Mouse (Mus musculus): Measurements from ENCODE around the gene Plscr2.

Plscr2 gene

DNA sequence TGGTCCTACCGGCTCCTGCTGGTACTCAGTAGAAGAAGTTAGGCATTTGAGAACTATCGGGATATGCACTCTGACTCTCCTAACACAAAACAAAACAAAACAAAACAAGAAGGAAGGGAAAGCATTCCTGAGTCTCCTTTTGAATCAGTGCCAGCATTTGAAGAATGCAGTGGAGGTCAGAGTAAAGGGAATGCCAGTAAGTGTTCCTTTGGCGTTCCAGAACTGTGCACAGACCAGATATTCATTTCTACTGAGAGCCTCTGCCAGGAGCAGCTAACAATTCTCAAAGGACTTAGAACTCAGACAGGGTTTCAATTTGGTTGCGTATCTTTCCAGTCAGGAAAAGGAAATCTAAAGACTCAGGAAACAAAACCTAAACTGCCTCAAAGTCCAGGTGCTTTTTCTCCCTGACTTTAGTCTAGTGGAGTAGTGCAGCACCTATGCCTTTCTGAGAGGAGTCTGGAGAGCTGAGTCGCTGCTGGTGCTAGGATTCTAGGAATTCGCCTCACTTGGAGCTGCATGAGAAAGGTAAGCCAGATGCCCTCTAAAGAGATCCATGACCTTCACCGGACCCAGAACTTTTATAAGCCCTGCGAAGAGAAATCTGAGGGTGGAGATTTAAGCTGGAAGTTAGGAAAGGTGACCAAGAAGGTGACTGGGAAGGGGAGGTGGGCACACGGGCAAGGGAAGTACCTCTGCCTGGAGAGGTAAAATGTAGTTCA lies at the start of gene Plscr2:
Gene Plscr2 (plus strand): TSS at position 117 of the 722 bp plus-strand sequence.
- DNase-seq: no peak

DNA sequence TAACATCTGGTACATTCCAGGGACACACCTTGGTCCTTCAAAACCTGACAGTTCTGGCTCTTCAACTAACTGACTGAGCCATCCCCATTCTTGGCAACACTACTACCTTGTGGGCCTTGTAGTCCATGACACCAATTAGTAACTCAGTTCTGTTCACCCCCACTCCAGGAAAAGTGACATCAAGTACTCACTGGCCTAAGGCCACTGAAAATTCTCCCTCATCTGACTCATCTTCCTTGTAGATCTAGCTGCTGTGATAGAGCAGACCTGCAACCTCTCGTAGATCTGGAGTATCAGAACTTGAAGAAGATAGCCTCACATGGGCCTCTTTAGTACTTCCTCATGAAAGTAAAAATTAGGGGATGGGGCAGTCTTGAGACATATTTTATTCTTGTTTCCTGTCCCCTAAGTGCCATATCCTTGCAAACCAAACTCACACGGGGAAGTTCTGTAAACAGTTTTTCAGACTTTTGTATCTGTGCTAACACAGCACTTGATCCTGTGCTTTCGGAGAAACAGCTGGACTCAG lies 49.2 kb upstream of the Plscr2 start:
- no peak for DNase-seq

DNA sequence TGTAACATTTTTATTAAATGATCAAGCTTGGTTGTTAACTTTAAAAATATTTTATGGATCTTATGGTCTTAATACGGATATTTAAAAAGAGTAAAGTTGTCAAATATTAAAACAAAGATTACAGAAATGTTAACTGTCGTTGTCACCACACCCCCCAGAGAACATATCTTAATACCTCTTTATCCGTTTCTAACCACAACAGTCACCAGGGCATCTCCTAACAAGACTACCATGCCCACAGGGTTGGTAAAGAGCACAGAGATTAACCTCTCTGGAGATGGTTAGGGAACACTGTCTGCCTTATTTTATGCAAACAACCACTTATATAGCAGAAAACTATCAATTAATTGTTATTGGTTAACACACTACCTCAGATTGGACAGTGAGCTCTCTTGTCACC lies 48.6 kb upstream of the Plscr2 start:
- DNase-seq: no peak

DNA sequence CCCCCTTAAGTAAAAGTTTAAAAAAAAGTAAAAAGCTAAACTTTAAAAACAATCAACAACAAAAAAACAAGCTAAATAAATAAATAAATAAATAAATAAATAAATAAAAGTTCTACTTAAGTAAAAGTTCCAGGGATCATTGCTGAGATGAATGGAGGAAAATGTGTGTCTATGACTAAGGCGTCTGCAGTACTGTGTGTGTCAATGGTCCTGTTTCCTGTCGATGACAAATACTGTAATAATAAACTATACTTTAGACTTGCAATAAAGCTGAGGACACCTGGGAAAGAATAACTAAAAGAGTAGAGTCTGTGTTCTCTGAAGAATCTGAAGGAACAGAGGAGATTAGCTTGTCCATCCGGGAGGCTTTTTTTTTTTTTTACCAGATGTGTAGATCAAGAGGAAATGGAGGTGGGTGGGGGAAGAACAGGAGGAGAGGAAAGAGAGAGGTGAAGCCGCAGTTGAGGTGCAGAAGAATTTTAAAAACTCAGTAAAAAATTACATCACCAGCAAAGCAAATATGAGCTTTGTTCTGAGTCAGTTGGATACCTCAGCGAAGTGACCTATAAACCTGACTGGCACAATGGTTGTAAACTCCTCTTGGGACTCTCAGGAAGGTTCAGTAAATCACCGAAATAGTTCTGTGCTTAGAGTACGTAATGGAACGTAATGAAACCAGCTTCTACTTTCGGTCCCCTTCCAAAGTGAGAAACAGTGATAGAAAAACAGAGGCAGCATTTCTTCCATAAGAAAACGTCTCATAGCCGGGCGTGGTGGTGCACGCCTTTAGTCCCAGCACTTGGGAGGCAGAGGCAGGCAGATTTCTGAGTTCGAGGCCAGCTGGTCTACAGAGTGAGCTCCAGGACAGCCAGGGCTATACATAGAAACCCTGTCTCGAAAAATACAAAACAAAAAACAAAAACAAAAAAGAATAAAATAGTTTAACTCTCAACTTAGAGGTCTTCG lies 46.3 kb upstream of the Plscr2 start:
- no peak for DNase-seq

DNA sequence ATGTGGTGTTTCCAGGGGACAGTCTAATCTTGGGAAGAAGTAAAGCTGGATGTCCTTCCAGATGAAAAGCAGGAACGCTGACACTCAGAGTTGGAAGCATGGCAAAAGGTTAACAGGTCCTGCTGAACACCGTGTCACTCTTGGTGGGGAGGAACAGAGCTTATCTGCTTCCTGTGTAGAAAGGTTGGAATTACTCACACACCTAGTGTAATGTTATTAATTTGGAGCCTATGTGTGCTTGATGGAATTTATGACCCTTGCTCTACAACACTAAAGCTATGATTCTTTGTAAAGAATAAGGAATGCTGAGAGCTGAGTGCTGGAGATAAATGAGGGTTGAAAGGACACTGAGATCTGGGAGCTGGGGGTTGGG lies 45.6 kb upstream of the Plscr2 start:
- no peak for DNase-seq

DNA sequence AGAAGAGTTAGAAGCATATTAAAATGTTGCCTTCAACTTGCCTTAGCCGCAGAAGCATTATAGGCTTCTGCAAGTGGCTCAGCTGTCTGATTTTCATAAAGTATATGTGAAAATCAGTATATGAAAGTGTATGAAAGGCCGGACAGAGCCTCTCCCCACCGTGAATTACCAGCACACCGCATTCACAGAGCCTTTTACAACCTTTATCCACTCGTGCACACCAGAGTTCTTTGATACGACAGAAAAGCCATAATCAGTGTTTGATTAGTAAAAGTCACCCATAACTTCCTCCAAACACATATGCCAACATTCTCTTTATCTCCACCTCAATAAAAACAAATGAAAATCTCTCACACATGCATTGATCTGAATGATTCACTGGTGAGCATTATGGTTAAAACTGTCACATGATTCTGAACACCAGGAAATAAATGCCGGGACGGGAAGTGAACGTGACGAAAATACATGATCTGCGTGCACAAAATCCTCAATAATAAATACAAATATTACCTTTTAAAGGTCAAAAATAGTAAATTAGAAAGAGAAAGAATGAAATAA lies 40.4 kb upstream of the Plscr2 start:
- no peak for DNase-seq

DNA sequence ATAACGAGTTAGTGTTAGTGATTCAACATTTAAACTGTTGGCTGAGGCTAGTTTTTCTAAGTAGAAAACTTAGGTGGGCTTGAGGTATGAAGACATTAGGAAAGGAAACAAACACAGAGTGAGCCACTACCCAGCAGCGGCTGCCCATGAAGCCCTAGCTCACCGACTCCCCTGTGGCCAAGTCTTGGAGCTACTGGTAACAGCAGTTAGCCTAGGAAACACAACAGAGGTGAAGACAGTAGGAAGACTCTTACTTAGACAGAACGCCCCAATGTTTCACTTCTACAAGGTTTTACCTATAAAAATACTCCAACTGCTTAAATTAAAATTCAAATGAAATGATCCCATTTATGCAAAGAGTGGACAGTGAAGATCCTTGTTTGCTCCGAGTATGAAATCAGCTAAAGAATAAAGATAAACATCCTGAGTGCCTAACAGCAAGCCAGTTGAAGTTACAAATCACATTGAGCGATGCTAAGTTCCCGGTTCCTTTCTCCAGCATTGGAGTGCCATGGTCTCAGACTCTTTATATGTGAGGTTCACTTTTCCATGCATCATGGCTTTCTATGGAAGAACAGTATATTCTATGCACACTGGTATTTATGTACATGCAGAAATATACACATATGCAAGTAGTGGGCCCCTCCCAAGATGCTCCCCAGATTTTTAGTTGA lies 26.5 kb upstream of the Plscr2 start:
- no peak for DNase-seq

DNA sequence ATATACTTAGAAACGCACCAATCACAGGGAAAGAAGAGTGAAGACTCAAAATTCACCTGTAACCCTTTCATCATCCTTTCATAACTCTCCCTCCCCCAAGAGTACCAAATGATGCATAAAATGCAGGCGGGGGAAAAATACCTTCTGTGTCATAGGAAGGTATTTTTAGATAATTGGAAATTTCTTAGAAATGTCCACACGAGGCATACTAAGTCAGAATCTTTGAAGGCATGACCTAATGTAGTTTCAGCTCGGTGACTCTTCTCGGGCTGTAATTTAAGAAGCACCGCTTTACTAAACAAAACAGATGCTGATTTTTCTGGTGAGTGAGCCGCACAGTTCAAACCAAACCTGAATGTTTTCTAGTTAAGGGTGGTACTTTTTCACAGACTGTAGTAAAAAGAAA lies 26.0 kb upstream of the Plscr2 start, which contains the start of gene Plscr1:
Gene Plscr1 (plus strand): TSS at position 304 of the 406 bp plus-strand sequence.
- no peak for DNase-seq

DNA sequence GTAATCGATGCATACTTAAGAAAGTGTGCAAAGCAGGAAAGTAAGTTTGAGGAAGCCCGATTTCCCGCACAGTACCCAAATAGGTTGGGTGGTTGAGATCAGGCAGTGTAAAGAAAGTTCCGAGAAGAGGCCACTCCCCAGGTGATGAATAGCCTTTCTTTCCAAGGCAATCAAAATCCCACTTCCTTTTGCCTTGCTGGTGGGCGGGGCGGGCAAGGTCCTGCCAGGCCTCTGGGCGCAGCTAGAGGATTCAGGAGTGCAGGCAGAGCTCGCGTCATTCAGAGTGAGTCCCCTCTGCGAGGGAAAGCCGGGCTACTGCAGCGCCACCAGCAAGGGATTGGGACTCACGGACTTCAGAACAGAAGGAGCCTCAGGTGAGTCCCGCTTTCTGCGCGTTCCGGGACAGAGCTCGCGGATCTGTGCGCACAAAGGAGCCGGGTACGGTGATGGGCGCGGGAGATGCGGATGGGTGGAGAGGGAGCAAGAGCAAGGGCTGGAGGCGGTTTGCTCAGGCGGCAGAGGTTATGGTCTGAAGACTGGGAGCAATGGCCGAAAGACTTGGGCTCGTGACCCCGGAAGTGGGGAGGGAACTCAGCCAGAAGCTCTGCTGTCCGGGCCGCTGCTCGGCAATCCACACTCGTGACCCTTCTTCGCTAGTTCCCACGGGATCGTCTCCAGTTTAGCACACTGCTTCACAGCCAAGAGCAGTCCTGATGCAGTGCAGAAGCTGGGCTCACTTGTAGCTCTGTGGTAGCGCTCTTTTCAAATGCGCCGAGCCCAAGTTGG lies 25.2 kb upstream of the Plscr2 start:
- DNase-seq: peak; percentile 52 to 60

DNA sequence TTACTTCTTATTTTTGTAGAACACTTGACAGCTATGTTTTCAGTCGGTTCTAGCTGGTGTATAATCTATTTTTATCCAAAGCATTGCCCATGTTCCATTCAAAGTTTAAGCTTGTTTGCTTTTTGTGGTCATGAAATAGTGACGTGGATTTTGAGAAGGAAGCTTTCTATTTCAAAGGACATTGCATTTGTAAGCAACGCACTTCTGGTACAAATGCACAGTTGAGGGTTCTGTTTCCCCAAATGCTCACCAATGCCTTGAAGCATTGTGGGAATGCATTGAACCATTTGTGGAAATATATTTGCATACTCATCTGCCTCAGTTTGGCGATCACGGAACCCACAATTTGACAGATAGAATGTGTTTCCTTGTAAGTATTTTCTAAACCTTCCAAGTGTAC lies 22.7 kb upstream of the Plscr2 start:
- no peak for DNase-seq

DNA sequence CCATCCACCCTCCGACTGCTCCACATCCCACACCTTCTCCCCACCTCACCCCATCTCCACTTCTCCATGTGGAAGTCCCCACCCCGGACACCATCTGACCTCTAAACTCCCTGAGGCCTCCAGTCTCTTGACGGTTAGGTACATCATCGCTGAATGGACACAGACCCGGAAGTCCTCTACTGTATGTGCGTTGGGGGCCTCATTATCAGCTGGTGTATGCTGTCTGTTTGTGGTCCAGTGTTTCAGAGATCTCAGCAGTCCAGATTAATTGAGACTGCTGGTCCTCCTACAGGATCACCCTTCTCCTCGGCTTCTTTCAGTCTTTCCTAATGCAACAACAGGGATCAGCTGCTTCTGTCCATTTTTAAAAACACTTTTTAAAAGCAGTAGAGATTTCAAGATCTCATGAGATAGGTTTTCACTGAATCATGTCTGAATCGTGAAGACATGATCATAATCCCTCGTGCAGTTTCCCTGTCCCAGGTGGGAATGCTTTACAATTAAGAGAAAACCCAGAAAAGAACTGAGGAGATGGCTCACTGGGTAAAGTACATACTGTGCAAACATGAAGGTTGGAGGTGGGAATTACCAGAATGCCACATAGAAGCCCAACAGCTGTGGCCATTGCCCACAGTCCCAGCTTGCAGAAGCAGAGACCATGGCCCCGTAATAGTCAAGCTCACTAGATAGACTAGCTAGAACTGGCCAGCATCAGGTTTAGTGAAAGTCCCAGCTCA lies 21.6 kb upstream of the Plscr2 start:
- DNase-seq: no peak

DNA sequence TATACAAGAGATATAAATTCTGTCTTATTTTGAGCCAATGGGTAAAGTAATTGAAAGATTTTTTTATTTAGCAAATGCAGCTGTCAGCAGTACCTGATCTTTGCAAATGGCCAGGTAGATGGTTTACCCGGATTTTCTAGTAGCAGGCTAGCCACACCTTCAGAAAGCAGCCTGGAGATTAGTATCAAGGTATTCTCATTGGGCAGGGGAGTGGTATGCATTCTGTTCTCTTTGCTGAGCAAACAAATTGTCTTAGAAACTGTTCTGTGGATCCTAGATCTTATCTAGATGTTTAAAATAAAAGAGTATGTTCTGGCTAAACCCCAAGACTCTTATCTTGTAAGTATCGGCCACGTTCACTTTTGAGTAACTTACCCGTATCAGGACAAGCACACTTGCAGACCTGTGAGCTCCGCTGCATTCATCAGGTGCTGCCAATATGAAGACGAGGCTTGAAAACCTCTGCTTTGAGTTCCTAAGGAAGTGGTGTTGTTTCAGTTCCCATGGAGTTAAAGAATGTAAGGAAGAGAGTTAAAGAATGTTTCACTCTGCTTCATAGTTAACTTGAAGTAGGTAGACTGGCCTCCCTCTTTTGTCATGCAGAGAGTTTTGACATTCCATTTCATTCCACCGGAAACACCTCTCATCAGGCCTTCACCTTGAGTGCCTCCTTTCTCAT lies 14.8 kb upstream of the Plscr2 start:
- DNase-seq: no peak

DNA sequence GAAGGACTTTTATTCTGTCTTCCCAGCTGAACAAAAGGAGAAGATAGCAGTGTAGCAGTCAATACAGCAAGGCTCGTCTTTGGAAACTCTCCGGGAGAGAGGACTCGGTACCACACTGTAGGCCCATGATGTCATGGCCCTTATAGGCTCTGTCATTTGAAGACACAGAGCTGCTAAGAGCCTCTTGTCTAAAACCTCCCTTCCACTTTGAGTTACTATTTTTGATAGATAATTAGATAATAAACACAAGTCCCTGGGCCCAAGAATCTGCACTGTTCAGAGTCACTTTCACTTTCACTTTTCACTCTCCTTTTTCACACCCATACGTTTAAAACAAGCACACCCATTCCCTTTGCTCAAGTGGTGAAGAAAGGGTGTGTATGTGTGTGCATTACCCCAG lies 9.7 kb upstream of the Plscr2 start:
- no peak for DNase-seq

DNA sequence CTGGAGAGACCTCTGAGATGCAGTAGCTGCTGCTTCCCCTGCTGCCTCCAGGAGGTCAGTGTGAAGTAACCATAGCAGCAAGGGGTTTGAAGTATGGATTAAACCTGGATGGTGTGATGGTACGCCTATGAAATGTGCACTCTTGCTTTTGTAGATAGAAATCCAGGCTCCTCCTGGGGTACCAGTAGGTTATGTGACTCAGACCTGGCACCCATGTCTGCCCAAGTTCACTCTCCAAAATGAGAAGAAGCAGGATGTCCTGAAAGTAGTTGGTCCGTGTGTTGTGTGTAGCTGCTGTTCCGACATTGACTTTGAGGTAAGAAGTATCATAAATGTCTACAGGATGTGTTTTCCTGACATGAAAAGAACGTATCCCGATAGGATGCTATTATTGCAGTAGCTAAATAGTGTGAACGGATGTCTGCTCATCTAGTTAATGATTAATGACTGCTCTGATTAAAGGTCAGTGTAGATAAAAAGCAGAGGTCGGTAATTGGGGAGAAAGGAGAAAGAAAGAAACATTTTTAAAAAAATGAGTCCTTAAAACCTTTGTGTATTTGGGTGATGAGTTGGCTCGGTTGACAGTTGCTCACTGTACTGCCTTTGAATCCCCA lies 8.7 kb upstream of the Plscr2 start:
- DNase-seq: no peak

DNA sequence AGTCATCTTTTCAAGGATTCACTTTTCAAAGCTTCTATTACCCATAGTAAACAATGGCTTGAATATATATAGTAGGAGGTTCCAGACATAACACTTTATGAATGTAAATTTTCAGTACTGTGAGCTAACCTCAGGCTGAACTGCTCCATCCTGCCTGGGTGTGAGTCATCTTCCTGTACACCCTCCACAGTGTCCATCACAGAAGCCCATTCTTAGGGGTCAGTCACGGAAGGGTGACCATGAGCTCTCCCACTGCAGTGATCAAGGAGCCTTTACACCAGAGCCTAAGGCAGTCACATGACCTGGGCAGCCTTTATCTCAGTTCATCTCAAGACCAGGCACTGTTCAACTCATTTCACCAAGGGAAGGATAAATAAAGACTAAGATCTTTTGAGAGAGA lies 7.7 kb upstream of the Plscr2 start:
- DNase-seq: no peak

DNA sequence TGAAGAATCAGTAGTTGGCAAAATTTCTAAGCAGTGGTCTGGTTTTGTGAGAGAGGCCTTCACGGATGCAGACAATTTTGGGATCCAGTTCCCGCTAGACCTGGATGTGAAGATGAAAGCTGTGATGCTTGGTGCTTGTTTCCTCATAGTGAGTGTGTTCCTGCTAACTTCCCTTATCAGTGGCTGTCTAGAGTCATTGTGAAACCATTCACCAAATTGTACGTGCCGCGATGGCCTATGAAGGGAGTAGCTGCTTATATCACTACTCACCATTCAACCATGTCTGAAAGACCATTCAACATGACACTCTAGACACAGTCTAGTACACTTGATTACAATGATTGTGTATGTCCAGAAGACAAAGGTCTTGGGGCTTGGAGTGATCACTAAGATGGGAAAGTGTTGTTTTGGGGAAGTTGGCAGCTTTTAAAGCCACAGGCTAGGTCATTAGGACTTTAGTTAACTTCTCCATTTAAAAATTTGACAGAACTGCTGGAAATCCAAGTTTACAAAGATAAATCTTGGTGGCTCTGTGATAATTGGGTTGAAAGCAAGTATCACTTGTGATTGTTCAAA lies 5.5 kb upstream of the Plscr2 start:
- no peak for DNase-seq

DNA sequence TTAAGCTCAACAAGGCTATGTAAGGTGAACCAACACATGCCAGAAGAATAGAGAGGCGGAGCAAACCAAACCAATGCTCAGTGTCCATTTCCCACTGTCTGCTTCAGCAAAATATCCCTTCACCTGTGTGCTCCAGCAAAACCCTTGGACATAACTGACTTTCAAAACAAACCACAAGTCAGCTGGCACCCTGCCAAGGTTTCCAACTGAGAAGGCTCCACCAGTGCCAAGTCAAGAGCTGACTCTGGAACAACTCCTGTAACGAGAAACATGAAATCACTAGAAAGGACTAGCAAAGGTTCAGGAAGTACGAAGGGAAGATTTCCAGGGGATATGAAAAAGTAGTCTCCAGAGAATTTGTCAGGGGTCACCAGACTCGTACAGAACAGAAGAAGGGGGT lies 4.5 kb upstream of the Plscr2 start:
- no peak for DNase-seq

DNA sequence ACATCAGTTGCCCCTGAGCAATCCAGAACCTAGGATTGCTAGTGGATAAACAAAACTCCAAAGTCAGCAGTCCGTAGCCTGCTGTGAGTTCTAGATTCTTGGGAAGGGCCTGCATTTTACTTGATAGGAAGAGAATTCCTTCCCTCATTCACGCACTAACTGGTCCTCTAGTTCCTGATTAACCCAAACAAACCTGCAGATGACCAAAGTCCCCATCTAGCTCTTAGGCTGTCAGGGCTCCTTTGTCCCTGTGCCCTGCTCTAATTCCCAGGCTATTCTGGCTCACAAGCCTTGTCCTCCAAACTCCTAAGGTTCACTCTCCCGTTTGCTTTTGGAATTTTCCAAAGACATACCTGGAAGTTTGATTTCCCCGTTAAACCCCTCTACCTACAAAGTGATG lies 2.8 kb upstream of the Plscr2 start:
- DNase-seq: no peak

DNA sequence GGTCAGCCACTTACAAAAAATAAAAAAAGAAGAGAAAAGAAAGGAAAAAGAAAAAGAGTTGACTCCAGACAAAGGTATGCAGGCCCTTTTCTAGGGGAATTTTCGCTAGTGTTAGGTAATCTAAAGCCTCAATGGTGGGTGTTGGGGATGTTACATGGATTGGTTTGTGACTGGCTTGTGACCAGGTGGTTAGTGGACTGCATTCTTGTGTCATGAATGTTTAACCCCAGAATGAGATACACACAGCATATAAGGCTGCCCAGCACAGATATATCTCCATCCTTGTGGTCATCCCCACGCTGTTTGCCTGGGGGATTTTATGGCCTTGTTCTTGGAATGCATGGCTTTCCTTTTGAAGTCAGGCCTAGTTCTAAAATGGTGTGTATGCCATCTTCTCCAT lies 2.1 kb upstream of the Plscr2 start:
- DNase-seq: no peak

All from spleen, adult 18-20 months (tissue).